Mouse (Mus musculus) cerebellum, postnatal 14 days (tissue): Measurements from ENCODE around the gene Trim25.

Experiments used
- DNase-seq, 2 experiments: peaks; one replicate each; pipeline ENCODE4 v3.0.0; 2021; ENCODE audit warnings: mixed read lengths in 2 of 2

The Trim25 gene

GRCm38 (mm10) chr11:89066750-89067149 is 67.6 kb downstream of the Trim25 start, which contains the start of gene Dgke:
TSS of gene Dgke (minus strand) at chr11:89066850.
- DNase-seq: no peak

DNA sequence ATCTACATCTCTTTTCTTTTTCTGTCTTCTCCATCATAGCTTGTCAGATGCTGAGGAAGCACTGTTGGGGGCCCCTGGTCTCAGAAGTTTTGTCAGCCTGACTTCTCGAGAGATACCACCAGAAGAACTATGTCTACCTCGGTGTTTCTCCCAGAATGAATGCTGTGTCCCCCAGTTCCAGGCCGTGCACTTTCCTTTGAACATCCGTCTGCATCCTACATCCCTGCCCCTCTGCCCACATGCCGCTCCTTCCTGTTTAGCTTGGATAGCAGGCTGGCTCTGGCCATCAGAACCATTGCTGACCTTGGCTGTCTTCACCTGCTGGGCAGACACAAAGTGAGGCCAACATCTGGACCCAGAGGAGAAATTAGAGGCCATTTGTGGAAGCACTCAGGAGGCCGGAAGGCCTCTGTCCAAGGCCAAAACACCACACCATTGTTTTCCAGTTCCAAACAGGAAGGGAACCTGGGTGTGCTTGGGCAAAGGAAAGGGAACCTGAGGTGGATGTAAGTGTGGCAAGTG is 68.2 kb downstream of the Trim25 start:
- DNase-seq: no peak

DNA sequence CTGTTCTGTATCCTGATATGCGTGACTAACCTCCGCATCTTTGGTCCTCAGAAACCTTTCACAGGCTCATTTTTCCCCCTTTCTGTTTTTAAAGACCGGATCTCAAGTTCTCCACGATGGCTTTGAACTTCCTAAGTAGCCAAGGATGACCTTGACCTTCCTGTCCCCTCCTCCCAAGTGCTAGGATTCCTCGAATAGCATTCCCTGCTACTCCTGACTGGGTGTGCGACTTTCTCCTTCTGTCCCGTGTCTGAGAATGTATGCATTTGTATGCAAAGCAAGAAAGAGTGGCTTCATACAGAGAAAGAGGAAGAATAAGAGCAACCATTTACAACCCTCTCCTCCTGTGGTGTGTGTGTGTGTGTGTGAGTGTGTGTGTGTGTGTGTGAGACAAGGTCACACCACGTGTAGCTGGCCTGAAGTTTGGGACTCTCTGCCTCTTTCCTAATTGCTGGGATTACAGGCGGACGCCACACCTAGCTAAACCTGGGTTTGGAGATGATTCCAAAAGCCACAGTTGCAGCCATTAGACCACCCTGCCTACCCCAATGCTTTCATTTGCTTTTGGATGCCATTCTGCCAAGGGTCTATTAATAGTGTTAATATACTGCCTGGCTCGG is 68.8 kb downstream of the Trim25 start:
- no peak for DNase-seq

- DNase-seq: peak; percentile 47 to 58
Observed at GRCm38 (mm10) chr11:89068649-89069048, 69.5 kb downstream of the Trim25 start.

- peak; percentile 82 to 84 for DNase-seq
Observed at GRCm38 (mm10) chr11:89069303-89069702, 70.1 kb downstream of the Trim25 start.
